Mouse (Mus musculus): ENCODE measurements around the gene Gm16253. TPM values are rescaled to one million over a fixed set of nuclear protein-coding genes. Genes with fewer than 3 reads are reported as not detected.
A peak's percentile ranks its signal among the peaks of the same experiment; 100 is the strongest.

Gene Gm16253
- polyA plus RNA-seq, 1 experiment = 0.20 TPM

- Histone ChIP-seq H3K27me3 (ENCODE audit: control insufficient read depth, insufficient read depth, insufficient read length) (no peaks in the 10 kb centered on the region), H3K4me3 (ENCODE audit: insufficient read depth, poor library complexity, severe bottlenecking) (no peak overlapping the region), H3K79me3 (ENCODE audit: low read depth) (no peaks in the 10 kb centered on the region), H3K36me3 (ENCODE audit: control insufficient read depth, insufficient read depth) (no peaks in the 10 kb centered on the region), H3ac (ENCODE audit: control insufficient read depth, insufficient read length, low read depth) (peak overlapping the region; percentile 45), H3K79me2 (ENCODE audit: control insufficient read depth, insufficient read depth) (no peaks in the 10 kb centered on the region)
- TF ChIP-seq CTCF (IDR thresholded peaks at IDR 0.05; ENCODE audit: control insufficient read depth, insufficient read depth, insufficient read length) (peak; percentile 100), USF1 (IDR thresholded peaks at IDR 0.05; ENCODE audit: low read depth) (no peak), MAX (IDR thresholded peaks at IDR 0.05) (no peak), CEBPB (IDR thresholded peaks at IDR 0.05; ENCODE audit: low read depth) (no peak), MYOG (IDR thresholded peaks at IDR 0.05; ENCODE audit: control insufficient read depth, extremely low read depth, insufficient read length) (no peak), MYOD1 (IDR thresholded peaks at IDR 0.05; ENCODE audit: control insufficient read depth, insufficient read length, low read depth) (no peak)
Observed at GRCm38 (mm10) chr3:96579885-96580454, 3.2 kb downstream of the Gm16253 start.

GRCm38 (mm10) chr3:96581141-96581540 is 4.4 kb downstream of the Gm16253 start:
- TF ChIP-seq FOSL1 (IDR thresholded peaks at IDR 0.05; ENCODE audit: insufficient read depth, low read length, poor library complexity, severe bottlenecking) (no peak), MYOG (IDR thresholded peaks at IDR 0.05; ENCODE audit: control insufficient read depth, extremely low read depth, insufficient read length) (no peak), CEBPB (IDR thresholded peaks at IDR 0.05; ENCODE audit: low read depth) (no peak), MYOD1 (IDR thresholded peaks at IDR 0.05; ENCODE audit: control insufficient read depth, insufficient read length, low read depth) (no peak), MAX (IDR thresholded peaks at IDR 0.05) (no peak), CTCF (IDR thresholded peaks at IDR 0.05; ENCODE audit: control insufficient read depth, insufficient read depth, insufficient read length) (no peak)
- Histone ChIP-seq H3K4me3 (ENCODE audit: insufficient read depth, poor library complexity, severe bottlenecking) (no peak overlapping the region), H3K36me3 (ENCODE audit: control insufficient read depth, insufficient read depth) (no peaks in the 10 kb centered on the region)

GRCm38 (mm10) chr3:96581771-96582515 is 5.2 kb downstream of the Gm16253 start:
- H3K27me3 ChIP-seq (ENCODE audit: control insufficient read depth, insufficient read depth, insufficient read length) = no peaks in the 10 kb centered on the region
- no peak overlapping the region for H3ac ChIP-seq (ENCODE audit: control insufficient read depth, insufficient read length, low read depth)
- no peak overlapping the region for H3K4me3 ChIP-seq (ENCODE audit: insufficient read depth, poor library complexity, severe bottlenecking)
- H3K79me2 ChIP-seq (ENCODE audit: control insufficient read depth, insufficient read depth) = no peaks in the 10 kb centered on the region
- H3K79me3 ChIP-seq (ENCODE audit: low read depth) = no peaks in the 10 kb centered on the region
- no peaks in the 10 kb centered on the region for H3K36me3 ChIP-seq (ENCODE audit: control insufficient read depth, insufficient read depth)
- no peak for TF ChIP-seq MYOD1 (IDR thresholded peaks at IDR 0.05; ENCODE audit: control insufficient read depth, insufficient read length, low read depth)
- no peak for TF ChIP-seq CEBPB (IDR thresholded peaks at IDR 0.05; ENCODE audit: low read depth)
- TF ChIP-seq USF1 (IDR thresholded peaks at IDR 0.05; ENCODE audit: low read depth) = no peak
- TF ChIP-seq CTCF (IDR thresholded peaks at IDR 0.05; ENCODE audit: control insufficient read depth, insufficient read depth, insufficient read length) = no peak
- TF ChIP-seq FOSL1 (IDR thresholded peaks at IDR 0.05; ENCODE audit: insufficient read depth, low read length, poor library complexity, severe bottlenecking) = no peak

More at GRCm38 (mm10) chr3:96581141-96581540, 4.4 kb downstream of the Gm16253 start:
- Histone ChIP-seq H3ac (ENCODE audit: control insufficient read depth, insufficient read length, low read depth) (no peak overlapping the region), H3K79me2 (ENCODE audit: control insufficient read depth, insufficient read depth) (no peaks in the 10 kb centered on the region), H3K27me3 (ENCODE audit: control insufficient read depth, insufficient read depth, insufficient read length) (no peaks in the 10 kb centered on the region), H3K79me3 (ENCODE audit: low read depth) (no peaks in the 10 kb centered on the region)

- no peaks in the 10 kb centered on the region for H3K79me3 ChIP-seq (ENCODE audit: low read depth)
- H3K79me2 ChIP-seq (ENCODE audit: control insufficient read depth, insufficient read depth) = no peaks in the 10 kb centered on the region
- H3K27me3 ChIP-seq (ENCODE audit: control insufficient read depth, insufficient read depth, insufficient read length) = no peaks in the 10 kb centered on the region
- H3K36me3 ChIP-seq (ENCODE audit: control insufficient read depth, insufficient read depth) = no peaks in the 10 kb centered on the region
- H3ac ChIP-seq (ENCODE audit: control insufficient read depth, insufficient read length, low read depth) = no peak overlapping the region
- TF ChIP-seq CTCF (IDR thresholded peaks at IDR 0.05; ENCODE audit: control insufficient read depth, insufficient read depth, insufficient read length) = no peak
- TF ChIP-seq FOSL1 (IDR thresholded peaks at IDR 0.05; ENCODE audit: insufficient read depth, low read length, poor library complexity, severe bottlenecking) = no peak
- TF ChIP-seq MYOG (IDR thresholded peaks at IDR 0.05; ENCODE audit: control insufficient read depth, extremely low read depth, insufficient read length) = no peak
- no peak for TF ChIP-seq USF1 (IDR thresholded peaks at IDR 0.05; ENCODE audit: low read depth)
- TF ChIP-seq MYOD1 (IDR thresholded peaks at IDR 0.05; ENCODE audit: control insufficient read depth, insufficient read length, low read depth) = no peak
- TF ChIP-seq CEBPB (IDR thresholded peaks at IDR 0.05; ENCODE audit: low read depth) = no peak
- no peak for TF ChIP-seq MAX (IDR thresholded peaks at IDR 0.05)
- no peak overlapping the region for H3K4me3 ChIP-seq (ENCODE audit: insufficient read depth, poor library complexity, severe bottlenecking)
Observed at GRCm38 (mm10) chr3:96583386-96583785, 6.6 kb downstream of the Gm16253 start.

DNA sequence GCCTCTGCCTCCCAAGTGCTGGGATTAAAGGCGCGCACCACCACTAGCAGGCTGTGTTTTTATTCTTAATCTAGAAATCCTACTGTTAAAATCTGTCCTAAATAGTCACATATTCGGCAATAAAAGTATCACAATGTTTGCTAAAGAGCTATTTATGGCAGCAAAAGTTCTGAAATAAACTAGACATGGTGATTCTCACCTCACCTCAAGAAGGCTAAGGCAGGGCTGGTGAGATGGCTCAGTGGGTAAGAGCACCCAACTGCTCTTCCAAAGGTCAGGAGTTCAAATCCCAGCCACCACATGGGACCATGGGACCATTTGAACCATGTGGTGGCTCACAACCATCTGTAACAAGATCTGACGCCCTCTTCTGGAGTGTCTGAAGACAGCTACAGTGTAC is 13.9 kb downstream of the Gm16253 start:
- Histone ChIP-seq H3K79me3 (ENCODE audit: low read depth) (no peaks in the 10 kb centered on the region), H3K36me3 (ENCODE audit: control insufficient read depth, insufficient read depth) (no peaks in the 10 kb centered on the region), H3K4me3 (ENCODE audit: insufficient read depth, poor library complexity, severe bottlenecking) (no peak overlapping the region), H3K79me2 (ENCODE audit: control insufficient read depth, insufficient read depth) (no peaks in the 10 kb centered on the region), H3ac (ENCODE audit: control insufficient read depth, insufficient read length, low read depth) (no peak overlapping the region), H3K27me3 (ENCODE audit: control insufficient read depth, insufficient read depth, insufficient read length) (no peaks in the 10 kb centered on the region)
- TF ChIP-seq MAX (IDR thresholded peaks at IDR 0.05) (no peak), CTCF (IDR thresholded peaks at IDR 0.05; ENCODE audit: control insufficient read depth, insufficient read depth, insufficient read length) (no peak), MYOD1 (IDR thresholded peaks at IDR 0.05; ENCODE audit: control insufficient read depth, insufficient read length, low read depth) (no peak), CEBPB (IDR thresholded peaks at IDR 0.05; ENCODE audit: low read depth) (no peak), MYOG (IDR thresholded peaks at IDR 0.05; ENCODE audit: control insufficient read depth, extremely low read depth, insufficient read length) (no peak), USF1 (IDR thresholded peaks at IDR 0.05; ENCODE audit: low read depth) (no peak), FOSL1 (IDR thresholded peaks at IDR 0.05; ENCODE audit: insufficient read depth, low read length, poor library complexity, severe bottlenecking) (no peak)
